Mouse (Mus musculus): ENCODE results near the gene 5730522E02Rik.

Gene 5730522E02Rik

GRCm38 (mm10) chr11:25737255-25737654 is 473.3 kb downstream of the 5730522E02Rik start:
- POLR2A ChIA-PET, result no interaction called here
- CTCF ChIA-PET, result no interaction called here

- POLR2A ChIA-PET, result no interaction called here
- CTCF ChIA-PET, result no interaction called here
Measured at GRCm38 (mm10) chr11:25729476-25729875, 481.1 kb downstream of the 5730522E02Rik start.

- CTCF ChIA-PET, result interaction anchor here in 1 of 4 experiments (0.5 kb wide), 1 partner anchor 1246 kb away, joined by 3 read pairs; no protein-coding TSS in a partner anchor
- POLR2A ChIA-PET, result no interaction called here
Measured at GRCm38 (mm10) chr11:25715447-25716321, 494.9 kb downstream of the 5730522E02Rik start.

- ChIA-PET CTCF (interaction anchor here in 1 of 4 experiments (0.7 kb wide), 1 partner anchor 645 kb away, joined by 3 read pairs; no protein-coding TSS in a partner anchor), POLR2A (no interaction called here)
Measured at GRCm38 (mm10) chr11:25710559-25710958, 500.0 kb downstream of the 5730522E02Rik start.

GRCm38 (mm10) chr11:25709892-25710291 is 500.7 kb downstream of the 5730522E02Rik start:
- ChIA-PET CTCF (no interaction called here), POLR2A (no interaction called here)

DNA sequence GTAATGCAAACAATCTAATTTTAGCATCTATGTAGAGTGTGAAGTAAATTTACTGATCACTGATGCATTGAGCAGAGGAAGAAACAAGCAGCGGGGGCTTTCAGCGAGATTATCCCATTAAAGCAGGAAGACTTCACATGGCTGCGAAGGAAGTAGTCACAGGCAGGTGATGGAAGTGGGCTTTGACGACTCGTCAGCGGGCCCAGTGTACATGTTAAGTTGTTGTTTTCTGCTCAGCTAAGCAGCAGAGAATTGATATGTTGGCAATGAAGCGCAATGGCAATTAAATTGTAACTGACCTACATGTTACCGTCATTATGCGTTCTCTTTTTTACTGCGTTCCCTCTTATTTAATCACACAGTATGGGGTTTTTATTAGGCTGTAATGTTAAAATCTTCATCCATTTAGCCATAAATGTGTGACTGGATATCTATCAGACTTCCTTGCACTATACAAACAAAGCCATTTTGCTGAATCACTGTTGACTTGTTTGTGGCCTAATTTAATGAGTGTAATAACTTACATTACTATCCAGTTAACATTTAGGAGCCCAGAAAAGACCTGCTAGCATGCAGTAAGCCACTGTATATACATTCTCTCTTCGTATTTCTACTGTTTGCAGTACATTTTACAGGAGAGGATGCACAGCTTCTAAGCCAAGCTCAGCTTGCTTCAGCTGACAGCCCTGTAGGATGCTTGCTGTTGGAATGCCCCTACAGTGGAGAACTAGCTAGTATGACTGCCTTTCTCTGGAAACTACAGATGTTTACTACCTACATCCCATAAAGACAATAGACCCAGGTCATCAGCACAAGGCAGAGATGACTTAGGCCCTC is 506.0 kb downstream of the 5730522E02Rik start:
- CTCF ChIA-PET, result no interaction called here
- POLR2A ChIA-PET, result no interaction called here

GRCm38 (mm10) chr11:25702791-25703190 is 507.8 kb downstream of the 5730522E02Rik start:
- CTCF ChIA-PET, result no interaction called here

GRCm38 (mm10) chr11:25697508-25698193 is 512.9 kb downstream of the 5730522E02Rik start:
- POLR2A ChIA-PET, result interaction anchor here in 1 of 4 experiments (0.7 kb wide), 1 partner anchor 15 kb away, joined by 3 read pairs; no protein-coding TSS in a partner anchor
- CTCF ChIA-PET, result interaction anchor here in 2 of 4 experiments (0.7 kb wide), 2 partner anchors 107 to 1024 kb away, joined by 3 read pairs; no protein-coding TSS in a partner anchor

More at GRCm38 (mm10) chr11:25702791-25703190, 507.8 kb downstream of the 5730522E02Rik start:
- POLR2A ChIA-PET, result no interaction called here

DNA sequence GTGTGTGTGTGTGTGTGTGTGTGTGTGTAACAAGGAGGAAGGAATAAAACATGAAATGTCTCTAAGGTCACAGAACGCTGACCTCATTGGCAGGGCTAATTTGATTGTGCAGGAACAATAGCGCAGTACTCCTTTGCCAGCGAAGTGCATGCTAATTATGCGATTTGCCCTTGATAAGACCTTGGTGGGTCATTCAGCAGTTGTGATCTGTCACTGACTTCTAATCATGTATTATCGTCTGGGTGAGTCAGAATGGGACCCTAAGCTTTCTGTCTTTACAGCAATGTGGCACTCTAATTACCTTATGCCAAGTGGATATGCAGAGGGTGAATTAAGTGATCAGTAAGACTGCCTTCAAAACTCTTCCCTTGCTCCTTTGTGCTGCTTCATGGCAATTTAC is 514.4 kb downstream of the 5730522E02Rik start:
- ChIA-PET CTCF (no interaction called here), POLR2A (no interaction called here)

GRCm38 (mm10) chr11:25684731-25685130 is 525.8 kb downstream of the 5730522E02Rik start:
- ChIA-PET CTCF (no interaction called here), POLR2A (no interaction called here)

DNA sequence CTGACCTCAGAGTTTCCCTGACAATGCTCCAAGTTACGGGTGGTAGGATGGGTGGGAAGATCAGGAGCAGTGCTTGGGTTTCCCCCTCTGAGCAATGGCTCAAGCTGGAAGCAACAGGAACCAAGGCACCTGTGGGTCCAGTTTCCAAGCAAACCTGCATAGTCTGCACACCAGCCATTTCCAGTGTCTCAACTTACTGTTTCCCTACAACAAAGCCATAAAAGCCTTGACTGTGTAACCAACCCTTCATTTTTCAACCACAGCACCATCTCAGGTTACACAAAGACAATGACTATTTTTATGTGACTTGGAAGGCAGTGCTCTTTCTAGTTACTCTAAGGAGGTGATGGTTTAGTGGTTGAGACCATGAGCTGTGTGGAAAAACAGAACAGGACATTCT is 530.7 kb downstream of the 5730522E02Rik start:
- POLR2A ChIA-PET, result no interaction called here
- CTCF ChIA-PET, result no interaction called here

DNA sequence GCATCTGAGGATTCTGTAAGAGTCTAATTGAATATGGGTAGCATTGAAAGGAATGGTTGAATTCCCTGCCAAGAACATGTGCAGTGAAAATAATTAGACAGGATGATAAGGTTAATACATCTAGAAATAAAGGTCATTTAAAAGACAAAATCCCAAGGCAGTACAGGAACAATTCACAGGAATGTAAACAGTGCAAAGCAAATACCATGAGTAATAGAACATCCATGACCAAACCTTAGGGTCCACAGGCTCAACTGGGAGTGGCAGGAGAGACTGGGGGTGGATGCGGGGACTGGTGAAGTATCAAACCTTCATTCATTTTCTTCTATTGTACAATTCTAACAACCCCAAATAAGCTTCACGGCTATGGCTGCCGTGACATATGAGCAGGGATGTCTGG is 536.4 kb downstream of the 5730522E02Rik start:
- ChIA-PET CTCF (no interaction called here), POLR2A (no interaction called here)

GRCm38 (mm10) chr11:25670018-25670417 is 540.5 kb downstream of the 5730522E02Rik start:
- POLR2A ChIA-PET, result interaction anchor here in 2 of 4 experiments (0.7 kb wide), 2 partner anchors 39 to 380 kb away, joined by 3 to 5 read pairs; no protein-coding TSS in a partner anchor
- CTCF ChIA-PET, result interaction anchor here in 1 of 4 experiments (0.8 kb wide), 1 partner anchor 35 kb away, joined by 3 read pairs; no protein-coding TSS in a partner anchor

- CTCF ChIA-PET, result no interaction called here
- POLR2A ChIA-PET, result interaction anchor here in 2 of 4 experiments (0.6 kb wide), 2 partner anchors 18 to 698 kb away, joined by 3 read pairs; no protein-coding TSS in a partner anchor
Measured at GRCm38 (mm10) chr11:25664562-25665104, 545.9 kb downstream of the 5730522E02Rik start.

- CTCF ChIA-PET, result interaction anchor here in 1 of 4 experiments (0.7 kb wide), 1 partner anchor 1161 kb away, joined by 3 read pairs; no protein-coding TSS in a partner anchor
- POLR2A ChIA-PET, result interaction anchor here in 1 of 4 experiments (0.6 kb wide), 1 partner anchor 18 kb away, joined by 3 read pairs; no protein-coding TSS in a partner anchor
Measured at GRCm38 (mm10) chr11:25646282-25646681, 564.3 kb downstream of the 5730522E02Rik start.

- POLR2A ChIA-PET, result interaction anchor here in 1 of 4 experiments (0.7 kb wide), 1 partner anchor 229 kb away, joined by 3 read pairs; no protein-coding TSS in a partner anchor
- CTCF ChIA-PET, result interaction anchor here in 1 of 4 experiments (0.6 kb wide), 1 partner anchor 429 kb away, joined by 3 read pairs; no protein-coding TSS in a partner anchor
Measured at GRCm38 (mm10) chr11:25644767-25645622, 565.6 kb downstream of the 5730522E02Rik start.

GRCm38 (mm10) chr11:25606886-25607285 is 603.7 kb downstream of the 5730522E02Rik start:
- ChIA-PET POLR2A (no interaction called here), CTCF (no interaction called here)

DNA sequence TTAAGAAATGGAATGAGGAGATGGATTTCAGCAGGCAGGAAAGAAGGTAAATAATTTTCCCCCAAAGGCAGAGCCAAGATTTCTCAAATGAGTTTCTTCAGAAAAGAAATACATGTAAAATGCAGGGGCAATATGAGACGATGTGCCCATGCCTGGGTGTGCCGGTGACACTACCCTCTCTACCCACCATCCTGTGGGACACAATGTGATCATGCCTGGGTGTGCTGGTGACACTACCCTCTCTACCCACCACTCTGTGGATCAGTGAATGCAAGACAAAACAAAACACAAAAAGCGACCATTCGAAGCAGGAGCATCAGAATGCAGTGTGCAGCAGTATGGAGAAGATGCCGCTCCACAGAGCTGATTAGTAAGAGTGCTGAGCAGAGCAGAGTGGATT is 610.5 kb downstream of the 5730522E02Rik start:
- CTCF ChIA-PET, result no interaction called here
- POLR2A ChIA-PET, result no interaction called here

Measured in embryonic stem cell, embryonic (primary cell).